Mouse (Mus musculus) brain, adult 10 weeks (tissue): ENCODE results near the gene Aurkc. TPM values are rescaled to one million over a fixed set of nuclear protein-coding genes. Genes with fewer than 3 reads are reported as not detected.

ENCODE experiments used
- polyA plus RNA-seq: library from polyadenylated mRNA; stranded (reverse); fragments of 350-450 nt; fragmentation: Illumina TruSeq; extraction: RNeasy Lipid Tissue Mini Kit (QIAGEN cat#74804); gene quantifications from one replicate; pipeline ENCODE4 v1.2.3, GENCODE M21; 2015; ENCODE audit warnings: low read depth, low replicate concordance

Aurkc gene
- not detected for polyA plus RNA-seq

DNA sequence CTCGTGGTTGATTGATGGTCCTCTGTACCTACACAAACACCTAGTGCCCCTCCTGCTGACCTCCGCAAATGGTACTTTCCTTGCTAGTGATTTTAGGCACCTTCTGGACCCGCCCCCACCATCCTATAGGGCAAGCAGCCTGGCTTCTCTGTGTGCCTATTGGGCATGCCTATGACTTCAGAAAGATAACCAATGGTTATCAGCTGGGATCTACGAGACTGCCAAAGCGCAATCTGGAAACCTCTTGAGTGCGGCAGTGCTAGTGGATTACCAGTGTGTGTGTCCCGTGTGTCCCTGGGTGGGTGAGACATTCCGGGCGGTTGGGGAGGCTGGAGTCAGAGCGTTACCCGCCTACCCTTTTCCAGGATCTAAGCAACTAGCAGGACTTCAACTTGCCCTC is at the start of gene Aurkc:
TSS of gene Aurkc (plus strand) at position 50 of the 400 bp plus-strand sequence.

Other genes starting within 250 kb of the Aurkc start
- 18.4 TPM for gene Zfp954, start 126.2 kb downstream of the Aurkc start, polyA plus RNA-seq
- 2.8 TPM for gene Zfp773, start 141.5 kb downstream of the Aurkc start, polyA plus RNA-seq
- 3.2 TPM for gene Zfp418, start 176.0 kb downstream of the Aurkc start, polyA plus RNA-seq
- 11.8 TPM for gene Zfp772, start 214.7 kb downstream of the Aurkc start, polyA plus RNA-seq